Mouse (Mus musculus): ENCODE data around the gene Sarm1. TPM values are rescaled to one million over a fixed set of nuclear protein-coding genes. Genes with fewer than 3 reads are reported as not detected.

The Sarm1 gene
- polyA plus RNA-seq (2015; fragmentation: Nextera tagmentation; extraction: Ambion mirVana), result 0.12 and 0.21 TPM in 2 replicates

GRCm38 (mm10) chr11:78497544-78498522, at the start of gene Sarm1:
Gene Sarm1 (minus strand): TSS chr11:78497754.
- H3K27me3 ChIP-seq (ENCODE audit: control insufficient read depth, insufficient read depth, low read length), result peaks cover 65% of the 10 kb centered on the region
- H3K9me3 ChIP-seq (replicated peaks; ENCODE audit: control insufficient read depth, low read length), result no peaks in the 10 kb centered on the region
- peak within 1 kb of the TSS; percentile 89 for H3K4me2 ChIP-seq (ENCODE audit: low read depth, low read length)
- peaks cover 10% of the 10 kb centered on the region for H3K4me1 ChIP-seq (ENCODE audit: control insufficient read depth, insufficient read depth, low read length)
- H3K4me3 ChIP-seq (ENCODE audit: low read length), result peak within 1 kb of the TSS; percentile 56
- no peak within 1 kb of the TSS for H3K27ac ChIP-seq (ENCODE audit: low read length)
- 0 out of 2 replicates have a peak within 1 kb of the TSS, but pooled peaks have one; percentile 53 for H3K9ac ChIP-seq (ENCODE audit: low read length)
- 4% methylated on average over 36 of the region's 36 CpGs for WGBS
- H3K36me3 ChIP-seq (ENCODE audit: control insufficient read depth, insufficient read depth), result no peaks in the 10 kb centered on the region
- ATAC-seq (replicated peaks; ENCODE audit: extremely low read depth, insufficient read depth, low FRiP score), result peak; percentile 87

- no peak for ATAC-seq (replicated peaks; ENCODE audit: extremely low read depth, insufficient read depth, low FRiP score)
- Histone ChIP-seq H3K4me3 (ENCODE audit: low read length) (no peak overlapping the region), H3K4me1 (ENCODE audit: control insufficient read depth, insufficient read depth, low read length) (peaks cover 9% of the 10 kb centered on the region), H3K9me3 (replicated peaks; ENCODE audit: control insufficient read depth, low read length) (no peaks in the 10 kb centered on the region), H3K9ac (ENCODE audit: low read length) (no peak overlapping the region), H3K36me3 (ENCODE audit: control insufficient read depth, insufficient read depth) (peaks cover 18% of the 10 kb centered on the region), H3K27ac (ENCODE audit: low read length) (no peak overlapping the region), H3K27me3 (ENCODE audit: control insufficient read depth, insufficient read depth, low read length) (no peaks in the 10 kb centered on the region), H3K4me2 (ENCODE audit: low read depth, low read length) (no peak overlapping the region)
- 58% methylated on average over 8 of the region's 8 CpGs for WGBS
Observed at GRCm38 (mm10) chr11:78545181-78545580, 47.6 kb upstream of the Sarm1 start.

- Histone ChIP-seq H3K4me3 (ENCODE audit: low read length) (no peak overlapping the region), H3K9me3 (replicated peaks; ENCODE audit: control insufficient read depth, low read length) (no peaks in the 10 kb centered on the region), H3K4me1 (ENCODE audit: control insufficient read depth, insufficient read depth, low read length) (peaks cover 6% of the 10 kb centered on the region), H3K27me3 (ENCODE audit: control insufficient read depth, insufficient read depth, low read length) (no peaks in the 10 kb centered on the region), H3K36me3 (ENCODE audit: control insufficient read depth, insufficient read depth) (peaks cover 24% of the 10 kb centered on the region), H3K27ac (ENCODE audit: low read length) (no peak overlapping the region), H3K4me2 (ENCODE audit: low read depth, low read length) (no peak overlapping the region), H3K9ac (ENCODE audit: low read length) (no peak overlapping the region)
- ATAC-seq (replicated peaks; ENCODE audit: extremely low read depth, insufficient read depth, low FRiP score), result no peak
- WGBS, result 88% methylated on average over 7 of the region's 7 CpGs
Observed at GRCm38 (mm10) chr11:78544449-78545111, 47.0 kb upstream of the Sarm1 start.

GRCm38 (mm10) chr11:78540358-78540757, 42.8 kb upstream of the Sarm1 start:
- ATAC-seq (replicated peaks; ENCODE audit: extremely low read depth, insufficient read depth, low FRiP score), result no peak
- H3K36me3 ChIP-seq (ENCODE audit: control insufficient read depth, insufficient read depth), result peaks cover 35% of the 10 kb centered on the region
- H3K27ac ChIP-seq (ENCODE audit: low read length), result no peak overlapping the region
- no peaks in the 10 kb centered on the region for H3K9me3 ChIP-seq (replicated peaks; ENCODE audit: control insufficient read depth, low read length)
- 77% methylated on average over 3 of the region's 3 CpGs for WGBS
- H3K4me3 ChIP-seq (ENCODE audit: low read length), result no peak overlapping the region
- peaks cover 10% of the 10 kb centered on the region for H3K4me1 ChIP-seq (ENCODE audit: control insufficient read depth, insufficient read depth, low read length)
- no peaks in the 10 kb centered on the region for H3K27me3 ChIP-seq (ENCODE audit: control insufficient read depth, insufficient read depth, low read length)
- no peak overlapping the region for H3K4me2 ChIP-seq (ENCODE audit: low read depth, low read length)
- H3K9ac ChIP-seq (ENCODE audit: low read length), result no peak overlapping the region

- H3K4me3 ChIP-seq (ENCODE audit: low read length), result peak overlapping the region; percentile 80
- H3K4me1 ChIP-seq (ENCODE audit: control insufficient read depth, insufficient read depth, low read length), result peaks cover 20% of the 10 kb centered on the region
- ATAC-seq (replicated peaks; ENCODE audit: extremely low read depth, insufficient read depth, low FRiP score), result 0 out of 2 replicates have a peak, but pooled peaks have one; percentile 1
- WGBS, result under 1% methylated on average over 14 of the region's 14 CpGs
- H3K4me2 ChIP-seq (ENCODE audit: low read depth, low read length), result peak overlapping the region; percentile 86
- no peaks in the 10 kb centered on the region for H3K9me3 ChIP-seq (replicated peaks; ENCODE audit: control insufficient read depth, low read length)
- H3K9ac ChIP-seq (ENCODE audit: low read length), result peak overlapping the region; percentile 88
- peaks cover 25% of the 10 kb centered on the region for H3K36me3 ChIP-seq (ENCODE audit: control insufficient read depth, insufficient read depth)
- peak overlapping the region; percentile 83 for H3K27ac ChIP-seq (ENCODE audit: low read length)
- no peaks in the 10 kb centered on the region for H3K27me3 ChIP-seq (ENCODE audit: control insufficient read depth, insufficient read depth, low read length)
Observed at GRCm38 (mm10) chr11:78536690-78537084, 39.1 kb upstream of the Sarm1 start.

GRCm38 (mm10) chr11:78536080-78536689, 38.6 kb upstream of the Sarm1 start, which contains the start of the genes Tnfaip1 and Ift20:
Gene Tnfaip1 (minus strand): TSS chr11:78536332.
Gene Ift20 (plus strand): TSS chr11:78536361.
- peak within 1 kb of the TSS; percentile 80 for H3K4me3 ChIP-seq (ENCODE audit: low read length)
- H3K4me2 ChIP-seq (ENCODE audit: low read depth, low read length), result peak within 1 kb of the TSS; percentile 86
- H3K27me3 ChIP-seq (ENCODE audit: control insufficient read depth, insufficient read depth, low read length), result no peaks in the 10 kb centered on the region
- H3K9me3 ChIP-seq (replicated peaks; ENCODE audit: control insufficient read depth, low read length), result no peaks in the 10 kb centered on the region
- H3K27ac ChIP-seq (ENCODE audit: low read length), result peak within 1 kb of the TSS; percentile 94
- peaks cover 25% of the 10 kb centered on the region for H3K36me3 ChIP-seq (ENCODE audit: control insufficient read depth, insufficient read depth)
- peak within 1 kb of the TSS; percentile 88 for H3K9ac ChIP-seq (ENCODE audit: low read length)
- WGBS, result under 1% methylated on average over 52 of the region's 52 CpGs
- peaks cover 20% of the 10 kb centered on the region for H3K4me1 ChIP-seq (ENCODE audit: control insufficient read depth, insufficient read depth, low read length)
- peak; percentile 98 for ATAC-seq (replicated peaks; ENCODE audit: extremely low read depth, insufficient read depth, low FRiP score)

GRCm38 (mm10) chr11:78535376-78536079, 38.0 kb upstream of the Sarm1 start:
- H3K27me3 ChIP-seq (ENCODE audit: control insufficient read depth, insufficient read depth, low read length), result no peaks in the 10 kb centered on the region
- H3K36me3 ChIP-seq (ENCODE audit: control insufficient read depth, insufficient read depth), result peaks cover 20% of the 10 kb centered on the region
- peak overlapping the region; percentile 85 for H3K9ac ChIP-seq (ENCODE audit: low read length)
- peak overlapping the region; percentile 80 for H3K4me3 ChIP-seq (ENCODE audit: low read length)
- peaks cover 20% of the 10 kb centered on the region for H3K4me1 ChIP-seq (ENCODE audit: control insufficient read depth, insufficient read depth, low read length)
- peak overlapping the region; percentile 82 for H3K4me2 ChIP-seq (ENCODE audit: low read depth, low read length)
- H3K9me3 ChIP-seq (replicated peaks; ENCODE audit: control insufficient read depth, low read length), result no peaks in the 10 kb centered on the region
- H3K27ac ChIP-seq (ENCODE audit: low read length), result peak overlapping the region; percentile 94
- WGBS, result 1% methylated on average over 23 of the region's 23 CpGs
- peak; percentile 3; the same call in 1 of the 2 replicates for ATAC-seq (replicated peaks; ENCODE audit: extremely low read depth, insufficient read depth, low FRiP score)

- H3K4me2 ChIP-seq (ENCODE audit: low read depth, low read length), result peak overlapping the region; percentile 82
- H3K4me3 ChIP-seq (ENCODE audit: low read length), result peak overlapping the region; percentile 80
- H3K9ac ChIP-seq (ENCODE audit: low read length), result no peak overlapping the region
- peak overlapping the region; percentile 94 for H3K27ac ChIP-seq (ENCODE audit: low read length)
- 77% methylated on average over 4 of the region's 4 CpGs for WGBS
- H3K9me3 ChIP-seq (replicated peaks; ENCODE audit: control insufficient read depth, low read length), result no peaks in the 10 kb centered on the region
- ATAC-seq (replicated peaks; ENCODE audit: extremely low read depth, insufficient read depth, low FRiP score), result no peak
- H3K36me3 ChIP-seq (ENCODE audit: control insufficient read depth, insufficient read depth), result peaks cover 16% of the 10 kb centered on the region
- H3K4me1 ChIP-seq (ENCODE audit: control insufficient read depth, insufficient read depth, low read length), result peaks cover 20% of the 10 kb centered on the region
- no peaks in the 10 kb centered on the region for H3K27me3 ChIP-seq (ENCODE audit: control insufficient read depth, insufficient read depth, low read length)
Observed at GRCm38 (mm10) chr11:78534516-78534915, 37.0 kb upstream of the Sarm1 start.

Measured in heart, embryonic 16.5 days (tissue).